Mouse (Mus musculus) G1E (cell line): ENCODE measurements around the gene Slc25a25.

Source experiments
- CTCF ChIP-seq: IDR thresholded peaks from 2 replicates; pipeline ENCODE4 v1.5.1; 2012; ENCODE audit warnings: low read depth, low read length, inconsistent platforms, mixed read lengths
- GATA1 ChIP-seq: IDR thresholded peaks from 2 replicates; pipeline ENCODE4 v1.6.1; 2012; ENCODE audit warnings: borderline replicate concordance, low read length, inconsistent platforms, mixed read lengths
- GATA2 ChIP-seq: IDR thresholded peaks from 2 replicates; pipeline ENCODE4 v1.6.1; 2012; ENCODE audit warnings: low read depth, low read length, inconsistent platforms, borderline replicate concordance
- POLR2AphosphoS5 ChIP-seq: IDR thresholded peaks from 2 replicates; pipeline ENCODE4 v1.6.1; 2012; ENCODE audit warnings: low read depth, low read length, inconsistent platforms; ENCODE audit not compliant: insufficient replicate concordance
- TAL1 ChIP-seq: conservative IDR thresholded peaks from 2 replicates; pipeline ENCODE4 v1.6.1; 2012; ENCODE audit warnings: low read depth, low read length, inconsistent platforms, mixed read lengths

- TF ChIP-seq GATA1 (no peak), CTCF (no peak), TAL1 (no peak), POLR2AphosphoS5 (no peak), GATA2 (no peak)
These were observed 25.1 kb downstream of the Slc25a25 start for GRCm38 (mm10) chr2:32426141-32426540.
